Mouse (Mus musculus) erythroblast, embryonic 14.5 days (primary cell): Measurements from ENCODE around the gene Sort1.

Experiments
- GATA1 ChIP-seq: IDR thresholded peaks from 2 replicates; pipeline ENCODE4 v1.6.1; 2012; ENCODE audit warnings: low read length, inconsistent platforms, mixed read lengths
- TAL1 ChIP-seq: IDR thresholded peaks from 3 replicates; pipeline ENCODE4 v1.6.1; 2012; ENCODE audit warnings: low read length, inconsistent platforms, mixed read lengths

DNA sequence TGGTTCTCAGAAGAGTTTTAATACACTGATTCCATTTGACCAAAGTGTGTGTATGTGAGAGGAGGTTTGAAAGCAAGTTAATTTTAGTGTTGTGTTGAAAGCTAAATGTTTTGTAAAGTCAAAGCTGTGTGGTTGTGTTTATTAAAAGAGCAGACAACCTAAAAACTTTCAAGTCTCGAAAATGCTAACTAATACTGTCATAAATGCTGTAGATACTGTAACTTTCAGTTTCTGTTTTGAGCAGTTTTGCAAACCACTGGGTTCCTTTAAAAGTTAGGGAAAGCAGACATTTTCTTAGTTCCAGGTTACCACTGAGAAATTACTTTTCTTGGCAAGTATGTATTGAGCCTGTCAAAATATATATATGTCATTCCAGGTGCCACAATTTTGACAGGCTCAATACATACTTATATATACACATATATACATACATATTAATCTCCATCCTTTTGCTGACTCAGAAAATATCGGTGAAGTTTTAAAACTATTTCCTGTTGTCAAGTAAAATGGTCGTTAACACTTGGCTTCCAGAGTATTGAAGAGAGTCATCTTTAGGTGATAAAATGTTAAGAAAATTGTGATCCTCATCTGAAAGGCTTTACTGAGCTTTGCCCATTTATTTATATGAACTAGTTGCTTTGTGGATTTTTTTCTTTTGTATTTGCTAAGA, 25.9 kb upstream of the Sort1 start:
- TF ChIP-seq GATA1 (no peak), TAL1 (no peak)
